Mouse (Mus musculus): ENCODE results near the gene Tmem54.

GRCm38 (mm10) chr4:129087850-129088249, 17.5 kb upstream of the Tmem54 start:
- no peak for TF ChIP-seq GATA1 (IDR thresholded peaks at IDR 0.05; ENCODE audit: borderline replicate concordance, low read length)
- TF ChIP-seq CTCF (IDR thresholded peaks at IDR 0.05; ENCODE audit: low read depth, low read length): no peak
- no peak for TF ChIP-seq POLR2AphosphoS5 (IDR thresholded peaks at IDR 0.05; ENCODE audit: insufficient replicate concordance, low read depth, low read length)

Measured in G1E (cell line).